Mouse (Mus musculus): ENCODE measurements around the gene Dnmt3a. TPM values are rescaled to one million over a fixed set of nuclear protein-coding genes. Genes with fewer than 3 reads are reported as not detected.
A peak's percentile ranks its signal among the peaks of the same experiment; 100 is the strongest.

The Dnmt3a gene
- polyA plus RNA-seq, 1 experiment: 12.6 TPM

GRCm38 (mm10) chr12:3779639-3780038 is 26.2 kb upstream of the Dnmt3a start:
- Histone ChIP-seq H3K4me1 (ENCODE audit: control insufficient read depth, insufficient read depth, insufficient read length, low read length) (peaks cover 16% of the 10 kb centered on the region), H3K27ac (replicated peaks; ENCODE audit: low read depth, low read length) (no peak overlapping the region), H3K4me3 (ENCODE audit: insufficient read depth, low read depth, low read length) (no peak overlapping the region)

- H3K4me1 ChIP-seq (ENCODE audit: control insufficient read depth, insufficient read depth, insufficient read length, low read length): peaks cover 16% of the 10 kb centered on the region
- peak overlapping the region; percentile 32 for H3K27ac ChIP-seq (replicated peaks; ENCODE audit: low read depth, low read length)
Measured at GRCm38 (mm10) chr12:3780405-3780891, 25.4 kb upstream of the Dnmt3a start.

GRCm38 (mm10) chr12:3780931-3781471 is 24.8 kb upstream of the Dnmt3a start:
- Histone ChIP-seq H3K27ac (replicated peaks; ENCODE audit: low read depth, low read length) (peak overlapping the region; percentile 32), H3K4me1 (ENCODE audit: control insufficient read depth, insufficient read depth, insufficient read length, low read length) (peaks cover 16% of the 10 kb centered on the region), H3K4me3 (ENCODE audit: insufficient read depth, low read depth, low read length) (no peak overlapping the region)

More at GRCm38 (mm10) chr12:3780405-3780891, 25.4 kb upstream of the Dnmt3a start:
- no peak overlapping the region for H3K4me3 ChIP-seq (ENCODE audit: insufficient read depth, low read depth, low read length)

GRCm38 (mm10) chr12:3781482-3781881 is 24.3 kb upstream of the Dnmt3a start:
- peak overlapping the region; percentile 32 for H3K27ac ChIP-seq (replicated peaks; ENCODE audit: low read depth, low read length)
- peaks cover 16% of the 10 kb centered on the region for H3K4me1 ChIP-seq (ENCODE audit: control insufficient read depth, insufficient read depth, insufficient read length, low read length)
- H3K4me3 ChIP-seq (ENCODE audit: insufficient read depth, low read depth, low read length): no peak overlapping the region

- peaks cover 16% of the 10 kb centered on the region for H3K4me1 ChIP-seq (ENCODE audit: control insufficient read depth, insufficient read depth, insufficient read length, low read length)
- no peak overlapping the region for H3K27ac ChIP-seq (replicated peaks; ENCODE audit: low read depth, low read length)
- H3K4me3 ChIP-seq (ENCODE audit: insufficient read depth, low read depth, low read length): no peak overlapping the region
Measured at GRCm38 (mm10) chr12:3783196-3783825, 22.5 kb upstream of the Dnmt3a start.

- Histone ChIP-seq H3K4me3 (ENCODE audit: insufficient read depth, low read depth, low read length) (no peak overlapping the region), H3K4me1 (ENCODE audit: control insufficient read depth, insufficient read depth, insufficient read length, low read length) (peaks cover 16% of the 10 kb centered on the region), H3K27ac (replicated peaks; ENCODE audit: low read depth, low read length) (no peak overlapping the region)
Measured at GRCm38 (mm10) chr12:3784258-3784657, 21.5 kb upstream of the Dnmt3a start.

- H3K4me1 ChIP-seq (ENCODE audit: control insufficient read depth, insufficient read depth, insufficient read length, low read length): peaks cover 13% of the 10 kb centered on the region
- no peak overlapping the region for H3K4me3 ChIP-seq (ENCODE audit: insufficient read depth, low read depth, low read length)
- H3K27ac ChIP-seq (replicated peaks; ENCODE audit: low read depth, low read length): no peak overlapping the region
Measured at GRCm38 (mm10) chr12:3784729-3785128, 21.1 kb upstream of the Dnmt3a start.

GRCm38 (mm10) chr12:3787041-3787440 is 18.8 kb upstream of the Dnmt3a start:
- Histone ChIP-seq H3K27ac (replicated peaks; ENCODE audit: low read depth, low read length) (no peak overlapping the region), H3K4me1 (ENCODE audit: control insufficient read depth, insufficient read depth, insufficient read length, low read length) (peaks cover 3% of the 10 kb centered on the region)

GRCm38 (mm10) chr12:3787541-3787940 is 18.3 kb upstream of the Dnmt3a start:
- no peak overlapping the region for H3K27ac ChIP-seq (replicated peaks; ENCODE audit: low read depth, low read length)
- no peak overlapping the region for H3K4me3 ChIP-seq (ENCODE audit: insufficient read depth, low read depth, low read length)
- peaks cover 3% of the 10 kb centered on the region; the same call in 1 of the 2 replicates for H3K4me1 ChIP-seq (ENCODE audit: control insufficient read depth, insufficient read depth, insufficient read length, low read length)

More at GRCm38 (mm10) chr12:3787041-3787440, 18.8 kb upstream of the Dnmt3a start:
- H3K4me3 ChIP-seq (ENCODE audit: insufficient read depth, low read depth, low read length): no peak overlapping the region

GRCm38 (mm10) chr12:3788421-3789051 is 17.3 kb upstream of the Dnmt3a start:
- Histone ChIP-seq H3K27ac (replicated peaks; ENCODE audit: low read depth, low read length) (no peak overlapping the region), H3K4me1 (ENCODE audit: control insufficient read depth, insufficient read depth, insufficient read length, low read length) (peaks cover 3% of the 10 kb centered on the region; the same call in 1 of the 2 replicates), H3K4me3 (ENCODE audit: insufficient read depth, low read depth, low read length) (no peak overlapping the region)

GRCm38 (mm10) chr12:3789626-3790185 is 16.1 kb upstream of the Dnmt3a start:
- peaks cover 3% of the 10 kb centered on the region; the same call in 1 of the 2 replicates for H3K4me1 ChIP-seq (ENCODE audit: control insufficient read depth, insufficient read depth, insufficient read length, low read length)
- no peak overlapping the region for H3K4me3 ChIP-seq (ENCODE audit: insufficient read depth, low read depth, low read length)
- no peak overlapping the region for H3K27ac ChIP-seq (replicated peaks; ENCODE audit: low read depth, low read length)

GRCm38 (mm10) chr12:3791257-3791656 is 14.6 kb upstream of the Dnmt3a start:
- no peak overlapping the region for H3K27ac ChIP-seq (replicated peaks; ENCODE audit: low read depth, low read length)
- peaks cover 3% of the 10 kb centered on the region; the same call in 1 of the 2 replicates for H3K4me1 ChIP-seq (ENCODE audit: control insufficient read depth, insufficient read depth, insufficient read length, low read length)
- H3K4me3 ChIP-seq (ENCODE audit: insufficient read depth, low read depth, low read length): 0 out of 2 replicates have a peak overlapping the region, but pooled peaks have one; percentile 8

GRCm38 (mm10) chr12:3791732-3792131 is 14.1 kb upstream of the Dnmt3a start:
- Histone ChIP-seq H3K4me3 (ENCODE audit: insufficient read depth, low read depth, low read length) (peak overlapping the region; percentile 54), H3K27ac (replicated peaks; ENCODE audit: low read depth, low read length) (no peak overlapping the region), H3K4me1 (ENCODE audit: control insufficient read depth, insufficient read depth, insufficient read length, low read length) (peaks cover 3% of the 10 kb centered on the region; the same call in 1 of the 2 replicates)

- Histone ChIP-seq H3K27ac (replicated peaks; ENCODE audit: low read depth, low read length) (no peak overlapping the region), H3K4me1 (ENCODE audit: control insufficient read depth, insufficient read depth, insufficient read length, low read length) (peaks cover 3% of the 10 kb centered on the region; the same call in 1 of the 2 replicates), H3K4me3 (ENCODE audit: insufficient read depth, low read depth, low read length) (peak overlapping the region; percentile 54; the same call in 1 of the 2 replicates)
Measured at GRCm38 (mm10) chr12:3792248-3792647, 13.6 kb upstream of the Dnmt3a start.

GRCm38 (mm10) chr12:3795569-3795968 is 10.2 kb upstream of the Dnmt3a start:
- peaks cover 3% of the 10 kb centered on the region; the same call in 1 of the 2 replicates for H3K4me1 ChIP-seq (ENCODE audit: control insufficient read depth, insufficient read depth, insufficient read length, low read length)
- no peak overlapping the region for H3K4me3 ChIP-seq (ENCODE audit: insufficient read depth, low read depth, low read length)

More at GRCm38 (mm10) chr12:3795569-3795968, 10.2 kb upstream of the Dnmt3a start:
- H3K27ac ChIP-seq (replicated peaks; ENCODE audit: low read depth, low read length): no peak overlapping the region

Measured in brown adipose tissue, adult 24 weeks (tissue).